Mouse (Mus musculus) kidney, adult 9 months (tissue): ENCODE data around the gene Gjc2.
A peak's percentile ranks its signal among the peaks of the same experiment; 100 is the strongest.

ENCODE experiments used
- DNase-seq: peaks from one replicate; pipeline ENCODE4 v3.0.0; 2022

Gene Gjc2

DNA sequence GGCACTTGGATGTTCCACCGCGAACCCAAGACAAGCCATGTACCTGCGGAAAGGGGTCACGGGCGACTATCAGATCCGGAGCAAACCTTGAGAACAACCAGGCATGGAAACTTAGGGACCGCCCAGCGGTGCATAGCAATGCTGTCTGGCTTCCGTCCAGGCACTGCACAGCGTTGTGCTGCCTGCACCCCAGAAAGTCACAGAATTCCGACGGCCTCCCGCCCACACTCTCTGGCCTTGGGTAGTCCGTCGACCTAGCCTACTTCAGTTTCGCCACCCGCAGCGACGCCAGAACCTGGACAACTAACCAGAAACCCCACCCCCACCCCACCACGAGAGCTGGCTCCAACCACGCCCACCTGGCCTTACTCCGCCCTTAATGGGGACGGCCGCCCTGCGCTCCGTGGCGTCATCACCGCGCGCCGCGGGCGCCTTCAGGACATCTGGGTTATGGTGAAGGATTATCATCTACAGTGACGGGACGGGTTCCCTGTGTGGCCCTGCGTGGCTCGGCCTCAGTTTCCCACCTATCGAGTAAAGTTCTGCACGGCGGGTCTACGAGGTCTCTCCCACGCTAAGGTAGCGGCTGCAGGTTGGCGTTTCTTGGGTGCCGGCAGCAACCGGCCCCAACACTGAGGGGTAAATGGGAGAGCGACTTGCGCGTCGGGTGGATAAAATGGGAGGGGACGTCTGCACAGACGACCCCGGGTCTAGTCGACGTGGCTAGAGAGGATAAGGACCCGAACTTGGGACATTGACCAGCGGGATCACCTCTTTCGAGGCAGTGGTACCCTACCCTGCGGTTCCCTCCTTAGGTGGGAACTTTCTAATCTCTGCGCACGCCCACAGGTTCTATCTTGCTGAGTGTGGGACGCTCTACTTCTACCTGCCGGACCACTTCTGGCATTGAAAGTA lies 19.3 kb upstream of the Gjc2 start, which contains the start of gene Mrpl55:
TSS of gene Mrpl55 (plus strand) at position 406 of the 915 bp plus-strand sequence.
- peak; percentile 94 for DNase-seq

DNA sequence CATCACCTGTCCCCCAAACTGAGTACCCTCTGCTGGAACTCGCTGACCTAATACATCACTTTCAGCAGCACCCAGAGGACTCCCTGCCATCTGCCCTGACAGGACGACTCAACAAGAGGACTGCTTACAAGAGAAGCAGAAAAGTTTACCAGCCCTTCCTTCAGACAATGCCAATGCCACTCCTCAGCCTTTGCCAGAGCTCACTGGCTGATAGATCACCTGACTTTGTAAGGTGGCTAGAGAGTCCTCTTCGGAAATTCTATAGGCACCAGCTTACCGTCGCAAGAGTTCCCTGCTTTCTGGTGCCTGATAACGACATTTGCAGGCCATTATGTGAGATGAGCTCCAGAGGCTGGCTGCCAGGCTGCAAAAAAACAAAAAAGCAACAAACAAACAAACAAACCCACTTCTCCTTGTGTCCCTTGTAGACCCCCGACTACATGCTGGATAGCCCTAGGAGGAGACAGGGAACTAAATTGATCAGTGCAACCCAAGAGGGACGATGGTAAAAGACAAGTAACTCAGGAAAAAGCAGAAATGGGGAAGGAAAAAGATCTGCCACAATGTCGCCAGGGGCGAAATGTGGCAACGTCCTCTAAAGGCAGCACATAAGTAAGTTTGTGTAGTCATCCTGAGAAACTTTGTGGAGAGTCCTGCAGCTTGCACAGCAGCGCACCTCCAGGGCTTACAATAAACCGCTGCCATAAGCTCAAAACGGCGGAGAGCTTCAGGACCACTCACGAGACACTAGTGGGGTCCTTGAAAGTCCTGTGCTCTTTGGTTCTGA lies 18.4 kb upstream of the Gjc2 start:
- DNase-seq, result no peak

DNA sequence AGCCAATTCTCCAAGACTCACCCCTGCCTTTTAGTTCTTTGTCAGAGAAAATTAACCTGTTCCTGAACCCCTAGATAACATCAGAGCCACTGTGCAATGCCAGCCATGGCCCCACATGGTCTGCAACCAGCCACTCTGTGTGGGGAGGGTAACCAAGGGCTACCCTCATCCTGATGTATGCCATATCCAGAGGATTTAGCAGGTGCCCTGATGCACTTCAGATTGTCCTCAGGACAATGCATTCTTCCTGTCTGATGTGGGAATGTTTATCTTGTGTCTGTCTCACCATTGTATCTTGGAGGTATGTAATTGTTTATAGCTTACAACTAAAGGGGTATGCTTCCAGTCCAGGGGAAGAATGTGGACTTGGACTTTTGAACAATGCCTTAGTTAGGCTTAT lies 13.2 kb upstream of the Gjc2 start:
- DNase-seq, result no peak

DNA sequence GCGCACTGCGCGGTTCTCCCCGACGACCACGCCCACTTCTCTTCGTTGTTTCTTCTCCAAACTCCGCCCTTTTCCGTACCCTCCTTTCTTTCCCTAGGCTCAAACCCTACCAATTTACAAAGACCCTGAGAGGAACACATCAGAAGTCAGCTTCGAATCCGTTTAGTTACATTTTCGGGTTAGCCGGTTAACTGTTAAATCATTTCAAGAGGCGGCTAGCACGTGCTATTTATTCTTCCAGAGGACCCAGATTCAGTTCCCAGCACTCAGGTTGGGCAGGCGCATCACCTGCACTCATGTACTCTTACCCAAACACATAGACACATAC lies 9.0 kb upstream of the Gjc2 start, which contains the start of gene Guk1:
TSS of gene Guk1 (minus strand) at position 154 of the 328 bp plus-strand sequence.
- no peak for DNase-seq

DNA sequence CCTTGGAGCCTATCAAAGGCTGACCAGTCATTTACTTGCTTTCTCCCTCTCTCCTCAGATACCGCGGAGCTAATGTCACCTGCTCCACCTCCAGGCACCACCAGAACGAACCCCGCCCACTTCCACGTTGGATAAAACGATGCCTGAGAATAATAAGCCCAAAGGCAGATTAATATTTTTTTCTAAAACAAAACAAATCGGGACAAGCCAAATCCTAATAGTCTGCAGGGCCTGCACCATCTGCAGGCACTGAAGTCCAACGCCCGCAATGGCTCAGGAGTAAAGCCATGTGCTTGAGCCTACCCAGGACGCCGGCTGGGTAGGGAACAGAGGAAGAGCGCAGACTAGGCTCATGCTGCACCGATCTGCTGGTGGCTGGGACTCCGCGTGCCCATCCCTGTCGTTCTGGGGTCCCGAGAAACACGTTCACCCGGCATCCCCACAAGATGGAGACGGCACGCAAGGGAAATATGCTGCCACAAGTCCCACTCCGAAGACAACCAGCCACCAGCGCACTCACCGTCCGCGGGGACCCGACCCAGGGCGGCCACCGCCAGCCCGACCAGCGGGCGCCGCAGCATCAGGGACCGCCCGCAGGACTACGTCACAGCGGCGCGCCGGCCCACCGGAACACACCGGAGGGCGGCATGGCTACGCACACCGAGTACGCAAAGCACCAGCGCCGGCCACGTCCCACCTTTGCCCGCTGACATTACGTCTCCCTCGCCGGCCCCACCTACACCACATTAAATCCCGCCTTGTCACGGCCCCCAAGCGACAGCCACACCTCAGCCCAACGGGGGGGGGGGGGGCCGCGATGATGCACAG lies 8.4 kb upstream of the Gjc2 start:
- DNase-seq, result peak; percentile 94

DNA sequence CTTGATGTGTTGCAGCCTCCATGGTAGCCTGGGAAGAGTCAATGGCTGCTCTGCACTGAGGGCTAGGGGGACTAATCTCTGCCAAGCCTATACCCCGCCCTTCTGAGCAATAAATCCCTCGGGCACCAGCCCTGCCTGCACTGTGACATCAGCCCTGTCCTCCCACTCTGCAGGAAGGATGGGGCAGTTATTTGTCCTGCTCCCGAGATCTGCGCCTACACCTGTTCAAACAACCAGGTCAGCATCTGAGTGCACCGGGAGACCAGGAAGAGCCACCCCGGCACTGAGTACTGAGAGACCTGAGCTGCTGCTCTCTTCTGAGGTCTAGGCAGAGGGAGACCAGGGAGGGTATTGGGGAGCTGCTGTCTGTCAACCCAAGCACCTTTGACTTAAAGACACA lies 4.7 kb upstream of the Gjc2 start:
- DNase-seq, result no peak

DNA sequence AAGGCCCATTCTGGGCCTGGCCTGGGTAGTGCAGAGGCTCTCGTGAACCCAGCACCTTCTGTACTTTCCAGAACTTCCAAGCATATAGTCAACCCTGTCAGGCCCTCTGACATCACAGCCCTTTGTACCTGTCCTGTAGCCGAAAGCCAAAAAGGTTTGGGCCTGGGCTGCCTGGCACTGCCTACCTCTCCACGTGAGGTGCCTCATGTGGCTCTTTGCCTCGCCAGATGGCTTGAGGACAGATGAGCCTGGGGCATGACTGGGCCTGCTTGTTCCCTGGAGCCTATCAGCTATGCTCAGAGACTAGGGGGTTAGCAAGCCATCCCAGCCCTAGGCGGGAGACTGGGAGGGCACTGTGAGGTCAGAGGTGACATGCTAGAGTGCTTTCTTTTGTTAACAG lies 2.5 kb upstream of the Gjc2 start:
- no peak for DNase-seq

DNA sequence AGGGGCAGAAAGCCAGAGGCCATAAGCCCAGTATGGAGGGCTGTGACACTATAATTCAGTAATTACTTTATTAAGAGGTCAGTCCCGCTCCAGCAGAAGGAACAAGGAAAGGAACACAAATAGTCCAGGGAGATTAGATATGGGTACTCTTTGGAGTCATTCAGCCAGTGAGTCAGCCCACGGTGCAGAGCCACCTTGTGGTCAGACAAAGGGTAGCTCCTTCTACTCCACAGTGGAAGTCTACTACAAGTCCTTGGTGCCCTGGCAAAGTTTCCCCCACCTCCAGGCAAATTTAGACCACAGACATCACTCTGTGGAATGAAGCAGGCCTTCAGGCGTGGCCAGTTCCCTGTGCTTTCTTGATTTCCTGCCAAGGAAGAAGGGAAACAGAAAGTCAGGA lies 808 bp upstream of the Gjc2 start:
- peak; percentile 70 for DNase-seq

DNA sequence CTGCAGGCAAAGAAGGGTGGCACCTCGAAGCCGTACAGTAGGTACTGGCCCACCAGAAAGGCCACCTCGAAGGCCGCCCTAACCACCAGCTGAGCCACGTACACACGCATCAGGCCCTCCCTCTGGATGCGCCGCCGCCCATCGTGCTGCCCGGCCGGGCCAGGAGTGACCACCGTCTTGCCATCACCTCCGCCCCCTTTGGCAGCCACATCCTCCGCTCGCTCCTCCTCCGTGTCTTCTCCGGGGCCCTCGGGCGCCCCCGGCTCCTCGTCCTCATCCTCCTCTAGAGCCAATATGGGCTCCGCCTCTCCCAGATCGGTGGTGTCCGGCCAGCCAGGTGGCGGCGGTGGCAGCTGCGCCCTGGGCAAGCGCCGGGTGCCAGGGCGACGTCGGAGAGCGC lies 6.1 kb downstream of the Gjc2 start:
- no peak for DNase-seq

DNA sequence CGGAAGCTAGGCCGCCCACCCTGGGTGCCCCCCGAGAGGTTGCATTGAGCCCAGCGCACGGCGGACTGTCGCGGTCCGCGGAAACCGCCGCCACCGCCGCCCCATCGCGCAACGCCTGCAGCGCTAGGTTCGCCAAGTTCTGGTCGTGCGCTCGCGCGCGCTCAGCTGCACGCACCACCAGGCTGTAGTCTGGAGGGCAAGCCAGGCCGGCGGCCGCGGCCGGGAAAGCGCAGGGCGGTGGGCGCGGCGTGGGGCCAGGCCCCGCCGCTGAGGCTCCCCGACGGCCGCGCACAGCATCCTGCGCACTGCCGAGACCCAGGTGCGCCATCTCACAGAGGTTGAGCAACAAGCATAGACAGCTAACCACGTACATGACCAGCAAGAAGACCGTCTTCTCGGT lies 6.5 kb downstream of the Gjc2 start:
- no peak for DNase-seq

DNA sequence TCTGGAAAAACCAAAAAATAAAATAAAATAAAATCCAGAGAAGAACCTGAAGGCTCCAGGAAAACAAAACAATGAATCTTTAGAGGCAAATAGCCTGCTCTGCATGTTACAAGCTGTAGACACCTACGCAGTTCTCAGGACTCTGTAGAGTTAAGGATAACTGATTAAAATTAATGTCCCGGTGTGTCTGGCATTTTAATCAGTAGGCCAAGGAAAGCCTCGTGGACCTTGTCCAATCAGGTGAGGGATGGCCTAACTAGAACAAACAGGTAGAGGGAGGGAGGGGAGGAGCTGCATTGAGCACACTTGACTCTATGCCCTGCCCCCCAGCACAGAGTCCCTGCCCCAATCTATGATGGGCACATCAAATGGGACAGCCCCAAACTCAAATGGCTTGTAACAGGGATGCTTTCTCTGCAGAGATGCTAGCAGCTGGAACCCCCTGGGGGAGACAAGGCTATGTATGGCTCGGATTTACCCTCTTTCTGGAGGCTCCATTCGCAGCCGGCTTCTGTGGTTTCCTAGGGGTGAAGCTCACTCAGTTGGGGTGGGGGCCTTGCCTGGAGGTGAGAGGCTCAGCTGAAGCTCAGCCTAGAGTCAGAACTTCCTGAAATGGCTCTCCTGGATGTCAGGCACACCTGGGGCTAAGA lies 8.7 kb downstream of the Gjc2 start:
- DNase-seq, result no peak

DNA sequence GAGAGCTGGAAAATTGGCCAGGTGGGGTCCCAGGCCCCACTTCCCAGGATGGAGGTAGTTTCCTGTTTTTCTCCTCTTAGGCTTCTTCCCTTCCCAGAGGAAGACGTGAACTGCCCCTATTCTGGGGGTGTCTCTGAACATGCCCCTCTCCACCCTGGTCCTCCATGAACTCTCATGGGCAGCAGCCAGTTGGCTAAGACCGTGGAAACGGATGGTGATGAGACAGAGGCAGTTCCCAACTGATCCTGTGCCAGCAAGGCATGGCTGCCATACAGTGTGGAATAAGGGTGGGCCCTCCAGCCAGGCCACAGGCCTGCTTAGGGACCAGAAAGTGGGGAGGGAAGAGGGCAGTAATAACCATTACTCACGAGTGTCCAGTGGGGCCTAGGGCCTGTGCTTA lies 12.5 kb downstream of the Gjc2 start:
- no peak for DNase-seq

DNA sequence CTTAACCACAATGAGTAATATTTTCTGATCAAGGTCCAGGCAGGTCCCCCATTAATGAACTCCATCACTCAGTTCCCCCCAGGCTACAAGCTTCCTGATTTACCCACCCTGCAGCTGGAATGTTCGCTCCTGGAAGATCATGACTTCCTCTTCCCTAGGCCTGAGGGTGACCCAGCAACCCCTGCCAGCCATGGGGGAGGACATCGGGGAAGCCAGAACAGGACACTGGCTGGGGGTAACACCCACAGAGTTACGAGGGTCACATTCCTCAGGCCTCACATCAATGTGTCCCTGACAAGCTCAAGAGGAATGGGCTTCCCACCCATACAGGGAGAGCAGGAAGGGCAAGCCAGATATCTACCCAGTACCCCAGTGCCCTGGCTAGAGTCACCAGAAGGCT lies 13.2 kb downstream of the Gjc2 start:
- DNase-seq, result no peak

DNA sequence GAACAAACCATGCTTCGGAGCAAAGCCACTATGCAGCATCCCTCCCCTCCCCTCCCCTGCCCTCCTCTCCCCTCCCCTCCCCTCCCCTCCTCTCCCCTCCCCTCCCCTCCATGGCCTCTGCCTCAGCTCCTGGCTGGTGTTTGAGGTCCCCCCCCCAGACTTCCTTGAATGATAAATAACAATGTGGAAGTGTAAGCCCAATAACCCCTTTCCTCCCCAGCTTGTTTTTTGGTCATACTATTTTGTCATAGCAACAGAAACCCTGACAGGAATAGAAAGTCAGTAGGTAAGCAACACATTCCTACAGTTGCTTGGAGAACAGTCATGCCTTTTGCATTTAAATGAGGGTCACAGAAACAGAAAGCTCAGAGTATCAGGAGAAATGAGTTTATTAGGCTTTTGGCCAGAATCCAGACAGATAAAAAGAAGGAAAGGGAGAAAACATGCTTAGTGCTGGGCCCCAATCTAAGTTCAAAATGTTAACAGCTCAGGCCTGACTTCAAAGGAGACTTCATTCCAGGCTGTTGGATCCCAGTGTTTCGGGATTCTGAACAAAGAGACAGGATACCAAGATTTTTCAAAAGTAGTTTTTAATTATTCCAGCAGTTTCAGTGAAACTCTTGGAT lies 17.3 kb downstream of the Gjc2 start:
- DNase-seq, result peak; percentile 36

DNA sequence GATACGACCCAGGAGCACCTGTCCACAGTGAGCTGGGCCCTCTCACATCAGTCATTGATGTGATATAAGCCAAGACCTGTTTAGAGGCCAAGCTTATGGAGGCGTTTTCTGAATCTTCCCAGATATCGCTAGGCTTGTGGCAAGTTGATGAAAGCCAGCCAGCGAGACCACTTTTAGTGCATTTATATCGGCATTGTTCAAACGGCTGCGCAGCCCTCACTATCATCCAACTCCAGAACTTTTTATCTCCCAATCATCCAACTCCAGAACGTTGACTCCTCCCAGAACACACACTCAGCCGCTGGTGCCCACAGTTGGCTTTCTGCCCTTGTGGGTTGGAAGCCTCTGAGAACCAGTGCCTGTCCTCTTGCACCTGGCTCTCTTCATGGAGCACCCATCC lies 18.6 kb downstream of the Gjc2 start:
- no peak for DNase-seq

DNA sequence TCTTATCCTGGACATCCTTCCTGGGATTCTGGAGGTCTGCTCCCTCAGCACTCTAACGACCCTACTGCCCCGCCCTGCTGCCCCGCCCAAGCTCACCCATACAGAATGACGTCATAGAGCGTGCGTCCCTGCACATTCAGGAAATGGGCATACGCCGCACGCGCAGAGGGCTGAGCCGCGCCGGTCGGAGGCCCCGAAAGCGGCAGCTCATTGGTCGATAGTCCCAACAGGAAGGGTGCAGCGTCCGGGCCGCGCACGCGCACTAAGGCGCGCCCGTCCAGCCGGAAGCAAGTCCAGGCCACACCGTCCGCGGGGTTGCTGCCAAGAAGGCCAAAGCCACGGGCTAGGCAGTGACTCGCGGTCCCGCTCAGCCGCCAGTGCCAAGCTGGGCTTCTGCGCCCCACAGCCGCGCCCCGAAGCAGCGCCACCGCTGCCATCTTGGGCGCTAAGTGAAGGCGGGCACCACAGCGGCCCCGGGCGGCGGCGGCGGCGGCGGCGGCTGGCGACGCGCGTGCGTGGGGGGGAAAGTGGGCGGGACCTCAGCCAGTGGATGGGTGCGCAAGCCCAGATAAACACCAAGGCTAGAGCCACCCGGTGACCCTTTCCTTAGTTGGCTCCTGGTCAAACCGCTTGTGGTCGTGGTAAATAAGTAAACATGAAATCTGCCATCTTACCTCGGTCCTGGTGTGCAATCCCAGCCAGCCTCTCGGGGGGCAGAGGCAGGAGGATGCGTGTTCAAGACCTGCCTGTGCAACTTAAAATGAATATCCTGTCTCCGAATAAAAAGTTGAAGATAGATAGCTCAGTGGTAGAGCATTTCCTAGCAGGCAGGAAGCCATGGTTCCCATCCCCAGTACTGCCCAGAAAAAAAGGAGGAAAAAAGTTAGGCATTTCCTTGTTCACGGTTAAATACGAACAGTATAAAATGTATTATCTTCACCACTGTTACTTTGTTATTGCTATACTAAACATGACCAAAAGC lies 19.5 kb downstream of the Gjc2 start, which contains the start of gene Iba57:
TSS of gene Iba57 (minus strand) at position 485 of the 982 bp plus-strand sequence.
- peak; percentile 99 for DNase-seq

DNA sequence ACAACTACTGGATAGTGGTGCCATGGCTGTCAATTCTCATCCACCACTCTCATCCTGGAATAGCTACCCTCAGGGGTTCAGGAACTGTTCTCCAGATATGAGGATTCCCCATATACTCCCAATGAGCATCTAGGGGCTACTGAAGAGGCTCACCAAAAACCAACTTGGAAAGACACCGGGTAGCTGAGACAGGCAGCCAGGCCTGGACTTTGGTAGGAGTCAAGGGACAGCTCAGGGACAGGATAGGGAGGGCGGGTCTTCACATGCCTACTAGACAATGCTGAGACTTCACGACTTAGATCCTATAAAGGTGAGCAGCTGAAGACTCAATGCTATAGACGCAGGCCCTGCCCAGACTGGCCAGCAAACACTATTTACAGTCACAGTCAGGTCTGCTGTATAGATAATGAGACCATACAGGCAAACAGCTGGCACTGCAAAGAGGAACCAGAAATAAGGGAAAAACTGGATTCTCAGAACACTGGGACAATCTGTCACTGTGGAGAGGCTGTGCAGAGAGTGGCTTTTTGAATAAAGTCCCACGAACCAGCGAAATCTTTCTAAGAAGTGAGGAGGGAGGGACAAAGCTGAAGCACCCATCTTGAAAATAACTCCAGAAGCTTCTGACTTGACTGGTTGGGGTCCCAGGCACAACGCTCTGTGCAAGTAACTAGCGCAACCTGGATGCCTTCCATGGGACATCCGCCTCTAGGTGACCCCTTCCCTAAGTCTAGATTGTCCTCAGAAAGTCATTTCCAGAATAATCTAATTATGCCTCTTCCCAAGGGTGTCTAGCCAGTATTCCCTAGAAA lies 20.4 kb downstream of the Gjc2 start:
- DNase-seq, result peak; percentile 26

DNA sequence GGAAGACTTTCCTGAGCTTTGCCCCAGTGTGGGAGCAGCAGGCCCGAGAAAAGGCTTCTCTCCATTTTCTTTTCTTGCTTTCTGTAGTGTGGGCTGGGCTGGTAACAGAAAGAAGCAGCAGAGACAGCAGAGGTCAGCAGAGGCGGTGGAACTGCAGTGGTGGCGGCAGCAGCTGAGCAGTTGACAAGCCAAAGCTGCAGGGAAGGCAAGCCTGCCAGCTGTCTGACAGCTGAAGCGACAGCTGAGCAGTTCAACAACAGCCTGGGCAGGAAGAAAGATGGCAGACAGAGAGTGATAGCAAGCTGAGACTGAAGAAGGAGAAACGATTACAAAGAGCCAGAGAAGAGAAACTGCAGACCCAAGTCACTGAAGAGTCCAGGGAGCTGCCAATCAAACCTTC lies 21.6 kb downstream of the Gjc2 start:
- DNase-seq, result no peak

DNA sequence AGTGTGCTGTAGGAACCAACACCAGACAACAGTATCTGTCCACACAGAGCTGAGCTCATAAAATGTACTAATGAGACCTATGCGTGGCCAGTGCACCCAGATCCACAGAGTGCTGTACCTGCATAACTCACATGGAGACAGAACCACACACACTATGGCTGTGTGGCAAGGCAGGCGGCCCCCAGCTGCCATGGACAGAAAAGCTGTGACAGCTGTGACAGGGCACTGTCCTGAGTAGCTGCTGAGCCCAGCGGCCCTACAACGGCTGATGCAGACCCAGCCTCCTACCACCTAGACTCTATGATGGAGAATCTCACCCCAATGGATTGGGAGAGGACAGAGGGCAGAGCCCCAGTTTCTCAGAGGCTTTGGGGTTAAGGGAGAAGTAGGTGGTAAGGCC lies 23.5 kb downstream of the Gjc2 start:
- DNase-seq, result no peak

DNA sequence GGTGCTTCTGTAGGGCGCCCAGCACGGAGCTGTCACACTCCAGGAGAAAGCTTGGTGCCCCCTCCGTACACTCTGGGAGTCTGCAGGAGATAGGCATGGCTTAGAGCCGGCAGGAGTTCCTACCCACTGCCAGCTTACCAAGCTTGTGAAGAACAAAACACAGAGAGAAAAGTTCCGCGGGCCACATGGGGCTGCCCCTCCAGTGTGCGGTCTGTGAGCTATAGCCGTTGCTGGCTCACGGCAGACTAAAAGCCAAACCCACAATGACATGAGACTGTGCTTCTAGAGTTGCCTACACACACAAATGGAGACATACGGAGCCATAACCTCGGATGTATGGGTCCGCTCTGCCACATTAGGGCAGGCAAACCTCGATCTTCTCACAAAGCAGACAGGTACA lies 23.9 kb downstream of the Gjc2 start:
- no peak for DNase-seq
